Mouse (Mus musculus) forebrain, embryonic 13.5 days (tissue): ENCODE data around the gene Mapk7. TPM values are rescaled to one million over a fixed set of nuclear protein-coding genes. Genes with fewer than 3 reads are reported as not detected.

Experiments
- ATAC-seq: fragments of 200-750 bp; cut with Nextera tagmentation; 2 replicates; pipeline ENCODE4 v1.8.0; 2017
- H3K27ac ChIP-seq: fragments of 300-500 bp; sonication (generic); 2 replicates; pipeline ENCODE4 v1.5.1; 2015; ENCODE audit warnings: inconsistent platforms, mild to moderate bottlenecking, moderate library complexity
- H3K27me3 ChIP-seq: fragments of 300-500 bp; sonication (generic); 2 replicates; pipeline ENCODE4 v1.6.1; 2015; ENCODE audit warnings: mild to moderate bottlenecking, inconsistent platforms
- H3K36me3 ChIP-seq: fragments of 300-500 bp; sonication (generic); 2 replicates; pipeline ENCODE4 v1.6.1; 2015; ENCODE audit warnings: mild to moderate bottlenecking, inconsistent platforms; ENCODE audit not compliant: poor library complexity, severe bottlenecking
- H3K4me1 ChIP-seq: fragments of 300-500 bp; sonication (generic); 2 replicates; pipeline ENCODE4 v1.6.1; 2015; ENCODE audit warnings: inconsistent platforms
- H3K4me2 ChIP-seq: fragments of 300-500 bp; sonication (generic); 2 replicates; pipeline ENCODE4 v1.6.1; 2015; ENCODE audit warnings: inconsistent platforms, mild to moderate bottlenecking, moderate library complexity
- H3K4me3 ChIP-seq: fragments of 300-500 bp; sonication (generic); 2 replicates; pipeline ENCODE4 v1.5.1; 2015; ENCODE audit warnings: mild to moderate bottlenecking, inconsistent platforms
- H3K9ac ChIP-seq: fragments of 300-500 bp; sonication (generic); 2 replicates; pipeline ENCODE4 v1.6.1; 2015; ENCODE audit warnings: mild to moderate bottlenecking, inconsistent platforms
- H3K9me3 ChIP-seq: fragments of 300-500 bp; sonication (generic); replicated peaks from 2 replicates; pipeline ENCODE4 v1.6.1; 2016; ENCODE audit warnings: inconsistent platforms
- WGBS: fragments of 180-500 bp; shearing (Covaris S2); methylation state at CpG from one replicate; pipeline ENCODE4 v1.1.7; 2015; 5-methylcytosine and 5-hydroxymethylcytosine counted together
- polyA plus RNA-seq: library from polyadenylated mRNA; unstranded; fragments of >200 nt; fragmentation: Nextera tagmentation; extraction: Ambion mirVana; gene quantifications from 2 replicates; pipeline ENCODE4 v1.2.1, GENCODE M21; 2015

Gene Mapk7
- polyA plus RNA-seq, 1 experiment from 2014 or later, result 91.2 TPM

- Histone ChIP-seq H3K27ac (no peak overlapping the region), H3K27me3 (no peaks in the 10 kb centered on the region), H3K4me2 (no peak overlapping the region), H3K9ac (no peak overlapping the region), H3K9me3 (no peaks in the 10 kb centered on the region), H3K36me3 (no peaks in the 10 kb centered on the region), H3K4me1 (peaks cover 30% of the 10 kb centered on the region), H3K4me3 (no peak overlapping the region)
- 86% methylated on average over 8 of the region's 8 CpGs for WGBS
- ATAC-seq, result no peak
These were observed 46.9 kb downstream of the Mapk7 start for GRCm38 (mm10) chr11:61447296-61447695.

- WGBS, result 88% methylated on average over 6 of the region's 6 CpGs
- H3K27ac ChIP-seq, result no peak overlapping the region
- no peaks in the 10 kb centered on the region for H3K36me3 ChIP-seq
- ATAC-seq, result no peak
- no peak overlapping the region for H3K9ac ChIP-seq
- H3K9me3 ChIP-seq, result no peaks in the 10 kb centered on the region
- peaks cover 12% of the 10 kb centered on the region for H3K4me1 ChIP-seq
- H3K27me3 ChIP-seq, result no peaks in the 10 kb centered on the region
- H3K4me2 ChIP-seq, result no peak overlapping the region
- H3K4me3 ChIP-seq, result no peak overlapping the region
These were observed 50.4 kb downstream of the Mapk7 start for GRCm38 (mm10) chr11:61443807-61444206.

- Histone ChIP-seq H3K9me3 (no peaks in the 10 kb centered on the region), H3K4me1 (no peaks in the 10 kb centered on the region), H3K4me3 (no peak overlapping the region), H3K27me3 (no peaks in the 10 kb centered on the region), H3K4me2 (no peak overlapping the region), H3K27ac (no peak overlapping the region), H3K36me3 (no peaks in the 10 kb centered on the region), H3K9ac (no peak overlapping the region)
- no peak for ATAC-seq
- 81% methylated on average over 7 of the region's 7 CpGs for WGBS
These were observed 52.5 kb downstream of the Mapk7 start for GRCm38 (mm10) chr11:61441670-61442069.

GRCm38 (mm10) chr11:61440416-61440815 lies 53.8 kb downstream of the Mapk7 start:
- WGBS, result 95% methylated on average over 4 of the region's 4 CpGs

GRCm38 (mm10) chr11:61439170-61439569 lies 55.0 kb downstream of the Mapk7 start:
- H3K27ac ChIP-seq, result no peak overlapping the region
- WGBS, result 81% methylated on average over 3 of the region's 3 CpGs
- no peaks in the 10 kb centered on the region for H3K36me3 ChIP-seq
- no peak overlapping the region for H3K9ac ChIP-seq
- H3K4me1 ChIP-seq, result 0 out of 2 replicates have a peak, but pooled peaks cover 3% of the 10 kb centered on the region
- no peaks in the 10 kb centered on the region for H3K27me3 ChIP-seq
- H3K4me3 ChIP-seq, result no peak overlapping the region
- no peak for ATAC-seq
- H3K4me2 ChIP-seq, result no peak overlapping the region
- no peaks in the 10 kb centered on the region for H3K9me3 ChIP-seq

More at GRCm38 (mm10) chr11:61440416-61440815, 53.8 kb downstream of the Mapk7 start:
- Histone ChIP-seq H3K4me2 (no peak overlapping the region), H3K9ac (no peak overlapping the region), H3K4me1 (no peaks in the 10 kb centered on the region), H3K27me3 (no peaks in the 10 kb centered on the region), H3K9me3 (no peaks in the 10 kb centered on the region), H3K36me3 (no peaks in the 10 kb centered on the region), H3K4me3 (no peak overlapping the region), H3K27ac (no peak overlapping the region)
- ATAC-seq, result no peak

Other genes with a start within 250 kb of the Mapk7 start
- gene Aldh3a2, start 226.9 kb downstream of the Mapk7 start, polyA plus RNA-seq, result 20.4 and 21.0 TPM in 2 replicates
- gene Slc47a2, start 151.5 kb downstream of the Mapk7 start, polyA plus RNA-seq, result not detected in 2 replicates
- gene Slc47a1, start 116.1 kb downstream of the Mapk7 start, polyA plus RNA-seq, result 0.06 TPM in 1 of 2 replicates, not detected in the other
- gene Rnf112, start 40.3 kb downstream of the Mapk7 start, polyA plus RNA-seq, result 10.1 and 12.2 TPM in 2 replicates
- 56.9 and 57.1 TPM in 2 replicates for gene Mfap4, start 9.0 kb downstream of the Mapk7 start, polyA plus RNA-seq
- gene B9d1, start 10.7 kb upstream of the Mapk7 start, polyA plus RNA-seq, result 43.4 and 48.2 TPM in 2 replicates
- gene Epn2, start 85.3 kb upstream of the Mapk7 start, polyA plus RNA-seq, result 41.8 and 45.3 TPM in 2 replicates
- 6.9 and 8.2 TPM in 2 replicates for gene Grap, start 158.9 kb upstream of the Mapk7 start, polyA plus RNA-seq
- gene Fam83g, start 189.7 kb upstream of the Mapk7 start, polyA plus RNA-seq, result 0.32 and 0.33 TPM in 2 replicates
- gene Slc5a10, start 226.4 kb upstream of the Mapk7 start, polyA plus RNA-seq, result not detected in 2 replicates